In genomic region chr8:13493858-13494631, GRCm38 (mm10) we compare ENCODE assay signal across 8 mouse cellular contexts. TPM values are rescaled to one million over a fixed set of nuclear protein-coding genes. Genes with fewer than 3 reads are reported as not detected.
DNase-seq lines count a peak whose midpoint lies in the region; ATAC-seq lines count a peak whose summit lies in the region.

Gene Gas6, minus strand, starts transcription at chr8:13494490.

- H3K4me3 ChIP-seq in brown adipose tissue, adult 24 weeks (ENCODE audit: insufficient read depth, low read depth, low read length) = peak within 1 kb of the TSS; percentile 76
- peak within 1 kb of the TSS; percentile 60 for H3K4me3 ChIP-seq in heart, embryonic 12.5 days
- H3K4me3 ChIP-seq in kidney, embryonic 16.5 days (ENCODE audit: low read length) = peak within 1 kb of the TSS; percentile 69
- peak within 1 kb of the TSS; percentile 48 for H3K4me3 ChIP-seq in liver, embryonic 11.5 days (ENCODE audit: low read depth, low read length)

- peaks cover 29% of the 10 kb centered on the region for H3K4me1 ChIP-seq in brown adipose tissue, adult 24 weeks (ENCODE audit: control insufficient read depth, insufficient read depth, insufficient read length, low read length)
- peaks cover 50% of the 10 kb centered on the region for H3K4me1 ChIP-seq in heart, embryonic 12.5 days (replicated peaks)
- peaks cover 22% of the 10 kb centered on the region for H3K4me1 ChIP-seq in kidney, embryonic 16.5 days (ENCODE audit: insufficient read depth, low read length)
- no peaks in the 10 kb centered on the region; the same call in 1 of the 2 replicates for H3K4me1 ChIP-seq in liver, embryonic 11.5 days (replicated peaks; ENCODE audit: control insufficient read depth, insufficient read depth, low read length)

- ATAC-seq in erythroblast, adult 5-6 weeks (replicated peaks; ENCODE audit: low FRiP score, poor library complexity, severe bottlenecking) = peak; percentile 35; the same call in 1 of the 2 replicates
- peak; percentile 51 for ATAC-seq in heart, embryonic 12.5 days (ENCODE audit: insufficient number of reproducible peaks, low FRiP score)
- ATAC-seq in kidney, embryonic 16.5 days (ENCODE audit: low FRiP score, low TSS enrichment) = peak; percentile 72
- ATAC-seq in liver, embryonic 11.5 days (replicated peaks; ENCODE audit: low FRiP score) = peak; percentile 63

- DNase-seq in ES-CJ7 (ENCODE audit: low read depth, low spot score) = peak; percentile 66
- peak; percentile 58 for DNase-seq in liver, embryonic 11.5 days (ENCODE audit: low spot score)
- DNase-seq in natural killer cell, adult 2 months (ENCODE audit: low spot score in 2 of 2) = peak; percentile 14
- peak; percentile 80 for DNase-seq in testis, postnatal 10 days (ENCODE audit: low spot score)

- H3K27me3 ChIP-seq in heart, embryonic 12.5 days (replicated peaks) = peaks cover 18% of the 10 kb centered on the region; the same call in 1 of the 2 replicates
- H3K27me3 ChIP-seq in kidney, embryonic 16.5 days (ENCODE audit: insufficient read depth, low read length) = peaks cover 23% of the 10 kb centered on the region
- H3K27me3 ChIP-seq in liver, embryonic 11.5 days (replicated peaks; ENCODE audit: control insufficient read depth, insufficient read depth, low read length) = peaks cover 42% of the 10 kb centered on the region

- no peaks in the 10 kb centered on the region for H3K9me3 ChIP-seq in heart, embryonic 12.5 days (replicated peaks)
- no peaks in the 10 kb centered on the region for H3K9me3 ChIP-seq in kidney, embryonic 16.5 days (ENCODE audit: low read length)
- no peaks in the 10 kb centered on the region for H3K9me3 ChIP-seq in liver, embryonic 11.5 days (ENCODE audit: control insufficient read depth, low read length)

- peak within 1 kb of the TSS; percentile 84 for H3K4me2 ChIP-seq in heart, embryonic 12.5 days
- peak within 1 kb of the TSS; percentile 93 for H3K4me2 ChIP-seq in kidney, embryonic 16.5 days (replicated peaks; ENCODE audit: low read depth, low read length)
- H3K4me2 ChIP-seq in liver, embryonic 11.5 days = peak within 1 kb of the TSS; percentile 88

- no peaks in the 10 kb centered on the region for H3K36me3 ChIP-seq in heart, embryonic 12.5 days
- no peaks in the 10 kb centered on the region for H3K36me3 ChIP-seq in kidney, embryonic 16.5 days (ENCODE audit: insufficient read depth, low read length)
- no peaks in the 10 kb centered on the region for H3K36me3 ChIP-seq in liver, embryonic 11.5 days (ENCODE audit: control insufficient read depth, insufficient read depth, low read length)

- 2% methylated on average over 64 of the region's 64 CpGs for WGBS in heart, embryonic 12.5 days
- under 1% methylated on average over 60 of the region's 64 CpGs for WGBS in kidney, embryonic 16.5 days
- 2% methylated on average over 63 of the region's 64 CpGs for WGBS in liver, embryonic 11.5 days

- peak within 1 kb of the TSS; percentile 76 for H3K9ac ChIP-seq in heart, embryonic 12.5 days
- H3K9ac ChIP-seq in kidney, embryonic 16.5 days (replicated peaks; ENCODE audit: low read length) = peak within 1 kb of the TSS; percentile 73
- H3K9ac ChIP-seq in liver, embryonic 11.5 days (ENCODE audit: low read depth, low read length) = no peak within 1 kb of the TSS

- H3K27ac ChIP-seq in brown adipose tissue, adult 24 weeks (replicated peaks; ENCODE audit: low read depth, low read length) = peak within 1 kb of the TSS; percentile 10; the same call in 1 of the 2 replicates
- peak within 1 kb of the TSS; percentile 61; the same call in 1 of the 2 replicates for H3K27ac ChIP-seq in heart, embryonic 12.5 days (ENCODE audit: poor library complexity, severe bottlenecking)
- no peak within 1 kb of the TSS for H3K27ac ChIP-seq in kidney, embryonic 16.5 days (ENCODE audit: low read length)
- no peak within 1 kb of the TSS for H3K27ac ChIP-seq in liver, embryonic 11.5 days (ENCODE audit: low read depth, low read length)

RNA-seq across cellular contexts. Expression of gene Gas6, which starts in this region (rescaled TPM):
- 29.5 and 31.0 TPM in 2 replicates for polyA plus RNA-seq in brown adipose tissue, adult 24 weeks (2012; ENCODE audit: insufficient read depth, insufficient read length, missing spikeins)
- not detected in 2 replicates for total RNA-seq in erythroblast, adult 5-6 weeks (2015; ENCODE audit: low replicate concordance)
- total RNA-seq in erythroblast, adult 5-6 weeks (2017; ENCODE audit: low replicate concordance) = 0.09 and 3.1 TPM in 2 replicates
- polyA plus RNA-seq in heart, embryonic 12.5 days (2016; fragmentation: Nextera tagmentation; extraction: Ambion mirVana) = 57.1 and 60.7 TPM in 2 replicates
- polyA plus RNA-seq in kidney, embryonic 16.5 days (2015; fragmentation: Nextera tagmentation; extraction: Ambion mirVana) = 70.1 and 76.9 TPM in 2 replicates
- polyA plus RNA-seq in liver, embryonic 11.5 days (2014; fragmentation: Nextera tagmentation; extraction: Ambion mirVana) = 3.8 and 5.5 TPM in 2 replicates

Comparison
In these comparisons a context has a peak if more than half of its experiments do, and no peak if none do; other contexts are left out.
1. DNase-seq: peak in every context shown above with its lines; median percentile 80 in testis, postnatal 10 days; 66 in ES-CJ7; 58 in liver, embryonic 11.5 days; 14 in natural killer cell, adult 2 months.
2. H3K27ac ChIP-seq: peak in brown adipose tissue, adult 24 weeks (single experiment) and heart, embryonic 12.5 days (single experiment); none in kidney, embryonic 16.5 days (single experiment) and liver, embryonic 11.5 days (single experiment).
3. Peak in every context shown above with its lines, with median percentiles within 50 percentile points of each other: H3K4me3 ChIP-seq, ATAC-seq and H3K4me2 ChIP-seq.